Mouse (Mus musculus) lung, embryonic 15.5 days (tissue): Measurements from ENCODE around the gene Olfr690. TPM values are rescaled to one million over a fixed set of nuclear protein-coding genes. Genes with fewer than 3 reads are reported as not detected.
"Not testable (repeated sequence)": the region's sequence is repeated elsewhere in the genome, so short reads cannot be mapped to it uniquely, and the experiment has no call there.

Experiments used
- ATAC-seq: fragments of 200-750 bp; cut with Nextera tagmentation; 2 replicates; pipeline ENCODE4 v1.8.0; 2017; ENCODE audit warnings: moderate number of reproducible peaks, borderline replicate concordance; ENCODE audit not compliant: low FRiP score, low TSS enrichment; ENCODE audit errors: extremely low read depth
- H3K27ac ChIP-seq: fragments of 300-500 bp; sonication (generic); 2 replicates; pipeline ENCODE4 v1.5.1; 2015; ENCODE audit warnings: moderate library complexity, mild to moderate bottlenecking, inconsistent platforms
- H3K27me3 ChIP-seq: fragments of 300-500 bp; sonication (generic); 2 replicates; pipeline ENCODE4 v1.6.1; 2015; ENCODE audit warnings: inconsistent platforms
- H3K36me3 ChIP-seq: fragments of 300-500 bp; sonication (generic); 2 replicates; pipeline ENCODE4 v1.6.1; 2015; ENCODE audit warnings: inconsistent platforms
- H3K4me1 ChIP-seq: fragments of 300-500 bp; sonication (generic); 2 replicates; pipeline ENCODE4 v1.6.1; 2015; ENCODE audit warnings: inconsistent platforms
- H3K4me2 ChIP-seq: fragments of 300-500 bp; sonication (generic); 2 replicates; pipeline ENCODE4 v1.6.1; 2015; ENCODE audit warnings: inconsistent platforms, mild to moderate bottlenecking, moderate library complexity
- H3K4me3 ChIP-seq: fragments of 300-500 bp; sonication (generic); 2 replicates; pipeline ENCODE4 v1.5.1; 2015; ENCODE audit warnings: mild to moderate bottlenecking, inconsistent platforms
- H3K9ac ChIP-seq: fragments of 300-500 bp; sonication (generic); 2 replicates; pipeline ENCODE4 v1.6.1; 2015; ENCODE audit warnings: inconsistent platforms
- H3K9me3 ChIP-seq: fragments of 300-500 bp; sonication (generic); 2 replicates; pipeline ENCODE4 v1.6.1; 2016; ENCODE audit warnings: inconsistent platforms
- WGBS: fragments of 180-500 bp; shearing (Covaris S2); methylation state at CpG from one replicate; pipeline ENCODE4 v1.1.7; 2015; 5-methylcytosine and 5-hydroxymethylcytosine counted together
- polyA plus RNA-seq: library from polyadenylated mRNA; unstranded; fragments of >200 nt; fragmentation: Nextera tagmentation; extraction: Ambion mirVana; gene quantifications from 2 replicates; pipeline ENCODE4 v1.2.1, GENCODE M21; 2015

The Olfr690 gene
- not detected in 2 replicates for polyA plus RNA-seq

GRCm38 (mm10) chr7:105334004-105334403 is at the start of gene Olfr690:
Gene Olfr690 (minus strand): TSS chr7:105334104.
- Histone ChIP-seq H3K27me3 (no peaks in the 10 kb centered on the region), H3K4me3 (no peak within 1 kb of the TSS), H3K4me2 (no peak within 1 kb of the TSS), H3K36me3 (no peaks in the 10 kb centered on the region), H3K27ac (no peak within 1 kb of the TSS), H3K9ac (no peak within 1 kb of the TSS), H3K9me3 (no peaks in the 10 kb centered on the region), H3K4me1 (no peaks in the 10 kb centered on the region)
- ATAC-seq: no peak
- 82% methylated on average over 1 of the region's 1 CpGs for WGBS

- H3K9ac ChIP-seq: no peak overlapping the region
- H3K27ac ChIP-seq: no peak overlapping the region
- H3K4me2 ChIP-seq: no peak overlapping the region
- peaks cover 77% of the 10 kb centered on the region for H3K36me3 ChIP-seq
- H3K4me1 ChIP-seq: no peaks in the 10 kb centered on the region
- H3K4me3 ChIP-seq: no peak overlapping the region
- no peaks in the 10 kb centered on the region for H3K27me3 ChIP-seq
- H3K9me3 ChIP-seq: no peaks in the 10 kb centered on the region
- ATAC-seq: no peak
- WGBS: 96% methylated on average over 3 of the region's 3 CpGs
Observed at GRCm38 (mm10) chr7:105380329-105380728, 46.4 kb upstream of the Olfr690 start.

GRCm38 (mm10) chr7:105374866-105375265 is 41.0 kb upstream of the Olfr690 start, which contains the start of gene Gm5901:
Gene Gm5901 (plus strand): TSS chr7:105375038.
- H3K27me3 ChIP-seq: no peaks in the 10 kb centered on the region
- no peaks in the 10 kb centered on the region for H3K4me1 ChIP-seq
- H3K9ac ChIP-seq: no peak within 1 kb of the TSS
- H3K9me3 ChIP-seq: no peaks in the 10 kb centered on the region
- peaks cover 37% of the 10 kb centered on the region for H3K36me3 ChIP-seq
- 95% methylated on average over 1 of the region's 1 CpGs for WGBS
- no peak for ATAC-seq
- no peak within 1 kb of the TSS for H3K4me3 ChIP-seq
- no peak within 1 kb of the TSS for H3K4me2 ChIP-seq
- H3K27ac ChIP-seq: no peak within 1 kb of the TSS

- Histone ChIP-seq H3K27ac (no peak overlapping the region), H3K4me2 (no peak overlapping the region), H3K9ac (no peak overlapping the region), H3K27me3 (no peaks in the 10 kb centered on the region), H3K4me3 (no peak overlapping the region), H3K9me3 (no peaks in the 10 kb centered on the region), H3K4me1 (no peaks in the 10 kb centered on the region), H3K36me3 (peaks cover 28% of the 10 kb centered on the region)
- ATAC-seq: no peak
- 83% methylated on average over 3 of the region's 3 CpGs for WGBS
Observed at GRCm38 (mm10) chr7:105373976-105374375, 40.1 kb upstream of the Olfr690 start.

- H3K9me3 ChIP-seq: no peaks in the 10 kb centered on the region
- no peak for ATAC-seq
- no peaks in the 10 kb centered on the region for H3K27me3 ChIP-seq
- H3K4me2 ChIP-seq: no peak overlapping the region
- 65% methylated on average over 4 of the region's 4 CpGs for WGBS
- H3K4me3 ChIP-seq: no peak overlapping the region
- peaks cover 24% of the 10 kb centered on the region for H3K36me3 ChIP-seq
- H3K9ac ChIP-seq: no peak overlapping the region
- H3K27ac ChIP-seq: no peak overlapping the region
- H3K4me1 ChIP-seq: no peaks in the 10 kb centered on the region
Observed at GRCm38 (mm10) chr7:105373509-105373908, 39.6 kb upstream of the Olfr690 start.

GRCm38 (mm10) chr7:105372912-105373311 is 39.0 kb upstream of the Olfr690 start:
- Histone ChIP-seq H3K4me2 (no peak overlapping the region), H3K27me3 (no peaks in the 10 kb centered on the region), H3K4me1 (no peaks in the 10 kb centered on the region), H3K9ac (no peak overlapping the region), H3K27ac (no peak overlapping the region), H3K9me3 (no peaks in the 10 kb centered on the region), H3K4me3 (no peak overlapping the region), H3K36me3 (peaks cover 18% of the 10 kb centered on the region)
- no peak for ATAC-seq
- WGBS: 91% methylated on average over 1 of the region's 1 CpGs

GRCm38 (mm10) chr7:105368521-105368920 is 34.6 kb upstream of the Olfr690 start:
- H3K4me1 ChIP-seq: no peaks in the 10 kb centered on the region
- 95% methylated on average over 4 of the region's 4 CpGs for WGBS
- no peak for ATAC-seq

GRCm38 (mm10) chr7:105367930-105368329 is 34.0 kb upstream of the Olfr690 start, which contains the start of gene Olfr692:
Gene Olfr692 (plus strand): TSS chr7:105368230.
- 90% methylated on average over 1 of the region's 1 CpGs for WGBS
- no peaks in the 10 kb centered on the region for H3K36me3 ChIP-seq
- H3K4me3 ChIP-seq: no peak within 1 kb of the TSS
- no peak within 1 kb of the TSS for H3K9ac ChIP-seq
- H3K4me1 ChIP-seq: no peaks in the 10 kb centered on the region
- no peaks in the 10 kb centered on the region for H3K9me3 ChIP-seq
- no peak within 1 kb of the TSS for H3K4me2 ChIP-seq
- no peak within 1 kb of the TSS for H3K27ac ChIP-seq
- no peaks in the 10 kb centered on the region for H3K27me3 ChIP-seq
- ATAC-seq: no peak

More at GRCm38 (mm10) chr7:105368521-105368920, 34.6 kb upstream of the Olfr690 start:
- Histone ChIP-seq H3K36me3 (0 out of 2 replicates have a peak, but pooled peaks cover 2% of the 10 kb centered on the region), H3K4me3 (no peak overlapping the region), H3K4me2 (no peak overlapping the region), H3K27ac (no peak overlapping the region), H3K27me3 (no peaks in the 10 kb centered on the region), H3K9me3 (no peaks in the 10 kb centered on the region), H3K9ac (no peak overlapping the region)

GRCm38 (mm10) chr7:105367268-105367667 is 33.4 kb upstream of the Olfr690 start:
- H3K27ac ChIP-seq: no peak overlapping the region
- H3K4me3 ChIP-seq: no peak overlapping the region
- H3K36me3 ChIP-seq: no peaks in the 10 kb centered on the region
- no peaks in the 10 kb centered on the region for H3K4me1 ChIP-seq
- H3K9ac ChIP-seq: no peak overlapping the region
- H3K4me2 ChIP-seq: no peak overlapping the region
- WGBS: 81% methylated on average over 5 of the region's 5 CpGs
- no peak for ATAC-seq
- no peaks in the 10 kb centered on the region for H3K27me3 ChIP-seq
- no peaks in the 10 kb centered on the region for H3K9me3 ChIP-seq

GRCm38 (mm10) chr7:105361713-105362112 is 27.8 kb upstream of the Olfr690 start:
- no peak overlapping the region for H3K9ac ChIP-seq
- no peaks in the 10 kb centered on the region for H3K36me3 ChIP-seq
- H3K4me1 ChIP-seq: no peaks in the 10 kb centered on the region
- no peak for ATAC-seq
- WGBS: 75% methylated on average over 2 of the region's 2 CpGs
- no peaks in the 10 kb centered on the region for H3K9me3 ChIP-seq
- no peaks in the 10 kb centered on the region for H3K27me3 ChIP-seq
- H3K27ac ChIP-seq: no peak overlapping the region
- no peak overlapping the region for H3K4me3 ChIP-seq
- H3K4me2 ChIP-seq: no peak overlapping the region

- H3K4me1 ChIP-seq, H3K27me3 ChIP-seq, H3K9ac ChIP-seq, H3K4me2 ChIP-seq, H3K4me3 ChIP-seq, H3K36me3 ChIP-seq, H3K9me3 ChIP-seq, H3K27ac ChIP-seq, ATAC-seq: not testable (repeated sequence)
- 86% methylated on average over 1 of the region's 2 CpGs for WGBS
Observed at GRCm38 (mm10) chr7:105356487-105356886, 22.6 kb upstream of the Olfr690 start.

GRCm38 (mm10) chr7:105356064-105356463 is 22.2 kb upstream of the Olfr690 start:
- not testable (repeated sequence) for H3K9me3 ChIP-seq, H3K27me3 ChIP-seq, H3K4me1 ChIP-seq, H3K9ac ChIP-seq, H3K4me3 ChIP-seq, H3K27ac ChIP-seq, H3K36me3 ChIP-seq, ATAC-seq, H3K4me2 ChIP-seq
- no CpG with 5 or more reads among the region's 5 CpGs for WGBS

GRCm38 (mm10) chr7:105342752-105343151 is 8.8 kb upstream of the Olfr690 start:
- H3K4me1 ChIP-seq: no peaks in the 10 kb centered on the region
- ATAC-seq: no peak

More at GRCm38 (mm10) chr7:105342752-105343151, 8.8 kb upstream of the Olfr690 start:
- no peak overlapping the region for H3K9ac ChIP-seq
- no peak overlapping the region for H3K4me3 ChIP-seq
- H3K9me3 ChIP-seq: no peaks in the 10 kb centered on the region
- H3K36me3 ChIP-seq: no peaks in the 10 kb centered on the region
- H3K27ac ChIP-seq: no peak overlapping the region
- 74% methylated on average over 2 of the region's 2 CpGs for WGBS
- H3K4me2 ChIP-seq: no peak overlapping the region
- H3K27me3 ChIP-seq: no peaks in the 10 kb centered on the region
